ENCODE assay signal across 27 mouse cellular contexts in the genomic region with DNA sequence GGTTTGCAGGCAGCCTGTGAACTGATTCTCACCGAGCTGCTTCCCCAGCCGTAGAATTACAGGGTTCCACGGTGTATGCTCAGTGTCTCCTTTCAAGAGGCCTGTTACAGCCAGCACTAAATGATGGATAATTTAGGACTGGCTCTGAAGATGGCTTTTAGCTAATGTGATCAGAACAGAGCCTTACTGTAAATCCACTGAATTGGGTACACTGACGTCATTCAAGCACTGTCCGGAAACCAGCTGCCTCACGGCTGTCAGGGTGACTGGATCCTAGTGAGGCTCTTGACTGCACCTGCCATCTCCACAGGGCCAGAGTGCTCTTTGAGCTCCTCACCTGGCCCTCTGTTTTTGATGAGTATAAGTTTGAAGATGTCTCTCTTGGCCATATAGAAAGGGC. TPM values are rescaled to one million over a fixed set of nuclear protein-coding genes. Genes with fewer than 3 reads are reported as not detected.
"Had no signal": no experiment of that assay in that cellular context is flagged by ENCODE, and none has a peak within 500 bp of the region (broad histone marks: within the 10 kb centered on the region; RNA-seq: fewer than 3 reads in every experiment).

No protein-coding gene starts in this region.

- H3K27me3 ChIP-seq: heart, embryonic 13.5 days; heart, embryonic 15.5 days; hindbrain, embryonic 13.5 days; hindbrain, embryonic 15.5 days; kidney, embryonic 15.5 days; limb, embryonic 12.5 days; liver, embryonic 13.5 days; liver, embryonic 15.5 days had no signal

- H3K9ac ChIP-seq: heart, embryonic 13.5 days; heart, embryonic 15.5 days; hindbrain, embryonic 13.5 days; hindbrain, embryonic 15.5 days; kidney, embryonic 15.5 days; limb, embryonic 12.5 days; liver, embryonic 13.5 days; liver, embryonic 15.5 days had no signal

- ATAC-seq: hindbrain, postnatal 0 days; intestine, embryonic 16.5 days had no signal

- H3K27ac ChIP-seq: heart, embryonic 10.5 days; heart, embryonic 13.5 days; heart, embryonic 15.5 days; hindbrain, embryonic 13.5 days; hindbrain, embryonic 15.5 days; hindbrain, postnatal 0 days; kidney, embryonic 15.5 days; kidney, postnatal 0 days; limb, embryonic 10.5 days; limb, embryonic 12.5 days; liver, embryonic 13.5 days; liver, embryonic 15.5 days had no signal

- DNase-seq: gastrocnemius, postnatal 14 days; gastrocnemius, postnatal 36 days; heart, adult 18-20 months; heart, postnatal 14 days; heart, postnatal 36 days; kidney, adult 11 months; kidney, adult 2 months; kidney, adult 9 months; kidney, postnatal 14 days; kidney, postnatal 36 days; layer of hippocampus, adult 9-11 months; layer of hippocampus, postnatal 36 days; liver; liver, embryonic 13.5 days had no signal

- H3K4me3 ChIP-seq: heart, embryonic 10.5 days; heart, embryonic 13.5 days; heart, embryonic 15.5 days; hindbrain, embryonic 13.5 days; hindbrain, embryonic 15.5 days; kidney, embryonic 15.5 days; limb, embryonic 10.5 days; limb, embryonic 12.5 days; liver, embryonic 13.5 days; liver, embryonic 15.5 days had no signal

- H3K4me2 ChIP-seq: heart, embryonic 13.5 days; heart, embryonic 15.5 days; hindbrain, embryonic 13.5 days; hindbrain, embryonic 15.5 days; kidney, embryonic 15.5 days; limb, embryonic 12.5 days; liver, embryonic 11.5 days; liver, embryonic 13.5 days; liver, embryonic 15.5 days had no signal

- H3K9me3 ChIP-seq: heart, embryonic 10.5 days; heart, embryonic 13.5 days; heart, embryonic 15.5 days; hindbrain, embryonic 13.5 days; hindbrain, embryonic 15.5 days; kidney, embryonic 15.5 days; limb, embryonic 10.5 days; limb, embryonic 12.5 days; liver, embryonic 13.5 days; liver, embryonic 15.5 days had no signal

RNA-seq across cellular contexts. Expression of a gene that starts 29.4 kb away (rescaled TPM):
- polyA plus RNA-seq: hindbrain, postnatal 0 days had no signal
